Mouse (Mus musculus): ENCODE measurements around the gene Tmem131l. TPM values are rescaled to one million over a fixed set of nuclear protein-coding genes. Genes with fewer than 3 reads are reported as not detected.

Gene Tmem131l
- total RNA-seq, 2 experiments from 2014 or later = 26.6 to 41.5 TPM

DNA sequence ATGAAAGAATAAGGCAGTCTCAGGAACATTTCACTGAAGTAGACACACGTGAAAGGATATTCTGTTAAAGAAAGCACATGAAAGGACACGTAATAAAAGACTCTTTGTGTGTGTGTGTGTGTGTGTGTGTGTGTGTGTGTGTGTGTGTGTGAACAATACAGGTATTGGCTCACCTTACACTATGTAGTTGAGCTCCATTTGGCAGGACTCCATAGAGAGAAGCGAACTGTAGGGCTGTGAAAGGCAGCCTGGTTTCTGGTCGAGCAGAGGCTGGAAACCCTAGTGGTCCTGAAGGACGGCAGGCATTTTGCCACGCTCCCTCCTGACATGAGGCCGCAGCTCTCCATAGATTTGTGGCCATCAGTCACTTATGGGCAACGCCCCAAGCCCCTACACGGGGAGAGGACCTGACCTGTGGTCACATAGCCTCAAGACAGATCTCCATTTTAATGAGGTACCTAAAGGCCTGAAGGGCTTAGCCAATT is 175.9 kb downstream of the Tmem131l start:
- DNase-seq = no peak

- peak; percentile 69 for DNase-seq
These were observed 177.0 kb downstream of the Tmem131l start for GRCm38 (mm10) chr3:83862956-83863355.

GRCm38 (mm10) chr3:83859595-83859994 is 180.4 kb downstream of the Tmem131l start:
- DNase-seq = no peak

DNA sequence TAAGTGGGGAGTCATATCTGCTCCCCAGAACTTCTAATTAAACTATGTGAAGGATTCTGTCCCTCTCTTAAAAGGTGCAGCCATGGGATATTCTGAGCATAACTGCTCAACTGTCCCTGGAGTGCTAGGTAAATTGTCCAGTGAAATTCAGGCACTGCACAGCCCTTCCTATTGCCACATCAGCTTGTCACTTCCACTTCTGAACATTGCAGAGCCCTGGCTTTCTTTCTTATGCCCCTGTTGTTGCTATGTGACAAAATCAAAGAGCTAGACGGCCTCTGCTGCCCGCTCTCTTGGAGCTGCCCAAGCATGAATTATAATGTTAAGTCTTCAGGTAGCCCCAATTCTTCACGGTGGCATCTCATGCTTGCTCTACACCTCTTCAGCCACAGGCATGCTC is 180.9 kb downstream of the Tmem131l start:
- no peak for DNase-seq

DNA sequence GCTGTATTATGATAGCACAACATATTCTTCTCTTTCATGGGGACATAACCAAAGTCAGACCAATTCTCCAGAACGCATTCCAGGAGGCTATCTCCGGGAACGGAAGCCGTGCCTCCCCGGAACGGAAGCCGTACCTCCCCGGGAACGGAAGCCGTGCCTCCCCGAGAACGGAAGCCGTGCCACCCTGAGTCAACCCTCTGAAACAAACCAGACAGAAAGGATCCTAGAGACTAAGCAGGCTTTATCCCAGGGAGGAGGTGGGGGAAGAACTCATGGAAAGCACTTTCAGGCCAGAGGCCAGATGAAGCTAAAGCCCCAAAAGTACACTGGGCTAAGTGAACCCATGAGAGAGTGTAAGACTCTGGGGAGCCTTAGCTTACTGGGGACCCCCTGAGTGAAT is 182.4 kb downstream of the Tmem131l start:
- DNase-seq = no peak

DNA sequence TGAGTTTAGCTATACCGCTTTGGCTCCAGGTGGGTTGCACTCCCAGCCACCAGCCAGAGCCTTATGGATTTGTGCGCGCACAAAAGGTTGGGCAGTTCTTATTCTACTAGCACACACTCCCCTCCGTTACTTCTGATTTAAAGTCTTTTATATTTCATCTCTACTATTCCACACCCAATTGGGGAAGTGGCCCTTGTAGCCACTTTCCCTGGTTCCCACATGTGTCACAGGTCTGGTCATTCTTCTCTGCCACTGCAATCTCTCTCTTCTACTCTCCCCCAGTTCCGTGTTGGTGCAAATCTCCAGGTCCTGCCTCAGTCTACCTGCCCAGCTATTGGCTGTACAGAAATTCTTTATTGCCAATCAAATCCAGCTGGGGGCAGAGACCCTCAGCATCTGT is 184.3 kb downstream of the Tmem131l start:
- no peak for DNase-seq

DNA sequence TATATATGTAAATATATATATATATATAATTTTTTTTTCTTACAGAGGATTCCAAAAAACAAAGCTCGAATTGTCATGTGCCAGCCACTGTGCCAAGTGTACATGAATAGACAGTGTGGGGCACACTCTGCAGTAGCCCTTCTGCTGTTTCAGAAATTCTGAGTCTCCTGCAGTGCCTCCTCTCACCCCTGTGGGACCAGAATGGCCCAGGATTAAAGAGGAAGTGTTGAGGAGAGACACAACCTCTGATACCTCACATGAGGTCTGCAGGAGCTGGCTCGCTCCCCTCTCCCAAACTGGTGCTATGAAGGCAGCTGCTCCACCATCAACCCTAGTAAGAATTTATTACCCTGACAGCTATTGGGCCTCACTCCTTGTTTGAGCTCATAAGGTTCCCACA is 190.6 kb downstream of the Tmem131l start:
- no peak for DNase-seq

Other genes with a start within 250 kb of the Tmem131l start
- 1 to 10 TPM; 1.3 to 2.0 TPM for gene Tlr2, start 198.4 kb downstream of the Tmem131l start, total RNA-seq (2021)
- gene Mnd1, start 115.6 kb upstream of the Tmem131l start, total RNA-seq (2021) = 1 to 10 TPM; 8.1 to 8.5 TPM
- gene Gm6525, start 133.9 kb upstream of the Tmem131l start, total RNA-seq (2021) = under 1 TPM in 1 of 2 experiments, not detected in 1; 0.31 TPM

All from gastrocnemius, postnatal 10 days (tissue).